Mouse (Mus musculus) lung, postnatal 36 days (tissue): ENCODE data around the gene Atg16l1.

Experiments
- DNase-seq: peaks from one replicate; pipeline ENCODE4 v3.0.0; 2022; ENCODE audit warnings: mixed read lengths

Atg16l1 gene

GRCm38 (mm10) chr1:87837018-87837417 is 81.3 kb downstream of the Atg16l1 start:
- no peak for DNase-seq

DNA sequence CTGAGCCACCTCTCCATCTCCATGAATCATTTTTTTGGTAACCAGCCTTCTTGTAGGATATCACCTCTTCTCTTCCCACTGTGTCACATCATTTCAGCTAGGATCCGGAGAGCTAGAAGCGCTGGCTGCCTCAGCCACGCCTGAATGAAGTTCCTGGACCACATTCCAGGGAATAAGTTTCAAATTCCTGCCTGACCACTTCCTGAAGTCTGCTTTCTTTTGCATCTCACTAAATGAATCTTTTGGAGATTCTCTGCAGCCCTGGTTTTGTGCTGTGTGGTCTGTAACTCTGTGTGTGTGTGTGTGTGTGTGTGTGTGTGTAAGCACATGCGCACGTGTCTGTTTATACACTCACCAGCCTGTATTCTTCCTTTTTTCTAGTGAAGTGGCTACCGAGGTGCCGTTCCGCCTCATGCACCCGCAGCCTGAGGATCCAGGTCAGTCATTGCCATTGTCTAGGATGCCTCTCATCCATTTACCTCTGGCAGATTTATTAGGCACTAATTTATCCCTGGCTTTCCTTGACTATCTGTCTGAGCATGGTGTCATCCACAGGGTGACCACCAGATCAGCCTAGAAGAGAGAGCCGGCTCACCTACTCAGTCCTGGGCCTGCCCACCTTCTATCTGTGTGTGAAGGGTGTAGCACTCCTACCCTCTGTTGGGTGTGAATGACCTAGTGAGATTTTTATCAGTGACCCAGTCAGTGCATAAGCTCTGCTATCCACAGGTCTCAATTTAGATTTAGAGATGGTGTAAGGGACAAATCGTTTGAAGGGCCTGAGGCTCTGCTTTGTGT is 84.9 kb downstream of the Atg16l1 start:
- no peak for DNase-seq
